Mouse (Mus musculus) left cerebral cortex, postnatal 4 days (tissue): ENCODE measurements around the gene Cdk5rap3. TPM values are rescaled to one million over a fixed set of nuclear protein-coding genes. Genes with fewer than 3 reads are reported as not detected.

ENCODE experiments used
- DNase-seq: peaks from one replicate; pipeline ENCODE4 v3.0.0-alpha.2; 2022
- intact Hi-C: fragments of 180-260 bp; cut with DNase I; formaldehyde crosslinking; loops from one replicate; pipeline ENCODE4 v1.15.1; 2025
- total RNA-seq, 2 experiments: library from RNA; stranded (reverse); gene quantifications; 2 replicates each; pipeline ENCODE4 v1.2.3; 2021

Gene Cdk5rap3
- total RNA-seq, 2 experiments from 2014 or later = 63.3 to 65.4 TPM

DNA sequence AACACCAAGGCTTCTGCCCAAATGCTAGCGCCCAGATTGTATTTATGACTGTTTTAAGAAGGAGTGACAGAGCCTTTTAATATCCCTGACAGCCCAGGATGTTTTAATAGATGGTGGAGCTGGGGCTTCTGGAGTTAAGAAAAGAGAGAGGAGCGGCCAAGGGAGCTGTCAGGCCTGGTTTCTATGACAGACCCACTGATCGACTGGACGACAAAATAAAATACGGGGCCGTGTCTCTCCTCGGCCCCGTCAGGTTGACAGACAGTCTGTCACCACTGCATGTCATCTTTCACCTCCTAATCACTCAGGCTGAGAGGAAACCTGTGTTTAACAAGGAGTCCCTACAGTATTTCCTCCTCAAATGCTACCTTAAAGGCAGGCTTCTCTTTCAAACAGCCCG is 15.0 kb downstream of the Cdk5rap3 start:
- DNase-seq = no peak
- intact Hi-C loops = no loop called here

DNA sequence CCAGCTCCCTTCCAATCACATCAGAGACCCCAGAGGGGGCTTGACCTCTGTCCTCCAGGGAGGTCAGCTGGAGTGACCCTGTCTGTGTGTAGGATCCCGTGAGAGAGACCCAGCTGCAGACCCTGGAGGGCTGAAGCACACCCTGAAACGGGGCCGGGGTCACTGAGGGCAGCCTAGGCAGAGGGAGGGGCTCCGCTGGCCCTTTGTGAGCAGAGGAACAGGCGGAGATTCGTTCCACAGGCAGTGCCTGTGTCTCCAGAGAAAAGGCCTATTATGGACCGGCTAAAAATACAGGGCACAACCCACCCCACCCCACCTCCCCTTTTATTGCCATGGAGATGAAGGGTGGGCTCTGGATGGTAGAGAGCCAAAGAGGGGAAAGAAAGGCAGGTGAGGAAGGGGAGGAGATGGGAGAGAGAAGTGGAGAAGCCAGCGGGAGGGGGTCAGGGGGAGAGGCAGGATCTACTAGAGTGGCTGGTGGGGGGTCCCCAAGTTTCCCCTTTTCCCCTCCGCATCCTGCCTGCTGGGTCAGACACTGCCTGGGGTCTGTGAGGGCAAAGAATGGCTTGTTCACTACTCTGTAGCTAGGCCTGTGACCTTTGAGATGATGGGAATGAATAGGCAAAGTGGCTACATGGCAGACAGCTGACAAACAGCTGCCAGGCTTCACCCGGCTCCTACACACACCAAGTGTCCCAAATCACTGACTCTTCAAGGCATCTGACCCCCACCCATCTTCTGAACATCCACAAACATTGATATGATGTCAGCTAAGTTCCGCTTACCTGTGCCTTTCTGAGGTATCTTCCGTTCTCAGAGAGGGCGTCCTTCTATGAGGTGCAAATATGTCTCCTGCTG is 16.6 kb downstream of the Cdk5rap3 start:
- intact Hi-C loops = no loop called here
- DNase-seq = no peak

DNA sequence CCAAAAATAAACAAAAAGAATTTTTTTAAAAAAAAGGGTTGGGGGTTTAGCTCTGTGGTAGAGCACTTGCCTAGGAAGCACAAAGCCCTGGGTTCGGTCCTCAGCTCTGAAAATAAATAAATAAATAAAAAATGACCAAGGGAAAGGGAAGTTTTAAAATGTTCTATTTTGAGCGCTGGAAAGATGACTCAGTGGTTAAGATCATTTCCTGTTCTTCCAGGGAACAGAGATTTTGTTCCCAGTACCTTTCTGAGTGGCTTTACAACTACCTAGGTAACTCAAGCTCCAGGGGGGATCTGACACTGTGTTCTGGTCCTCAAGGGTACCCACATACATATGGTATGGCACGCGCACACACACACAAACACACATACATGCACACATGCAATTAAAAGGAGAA is 20.4 kb downstream of the Cdk5rap3 start:
- intact Hi-C loops = no loop called here
- DNase-seq = no peak

DNA sequence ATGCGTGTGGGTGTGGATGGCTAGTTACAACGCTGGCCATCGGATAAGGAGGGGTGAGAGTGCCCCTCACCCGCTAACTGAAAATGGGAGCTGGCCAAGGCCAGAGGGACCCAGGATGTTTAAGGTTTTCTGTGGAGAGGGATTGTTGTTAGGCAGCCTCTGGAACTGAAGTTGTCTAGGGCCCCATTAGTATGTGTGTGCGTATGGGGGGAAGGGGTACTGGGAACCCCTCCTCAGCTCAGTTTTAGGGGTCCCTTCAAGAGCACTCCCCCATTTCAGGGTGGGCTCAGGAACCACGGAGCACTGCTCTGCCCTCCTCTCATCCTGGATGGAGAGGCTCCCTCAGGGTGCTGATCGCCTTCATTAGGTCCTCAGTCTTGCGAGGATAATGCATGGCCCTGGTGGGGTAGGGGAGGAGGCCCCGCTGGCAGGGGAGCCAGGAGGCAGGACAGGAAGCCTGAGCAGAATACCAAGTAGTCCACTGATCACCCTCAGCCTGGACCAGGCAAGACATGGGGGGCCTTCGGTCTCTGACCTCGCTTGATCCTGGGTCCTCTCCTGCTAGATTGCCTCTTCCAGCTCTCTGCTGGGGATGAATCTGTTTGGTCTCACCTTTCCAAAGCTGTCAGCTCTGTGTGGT is 23.0 kb downstream of the Cdk5rap3 start:
- DNase-seq = no peak
- intact Hi-C loops = no loop called here

DNA sequence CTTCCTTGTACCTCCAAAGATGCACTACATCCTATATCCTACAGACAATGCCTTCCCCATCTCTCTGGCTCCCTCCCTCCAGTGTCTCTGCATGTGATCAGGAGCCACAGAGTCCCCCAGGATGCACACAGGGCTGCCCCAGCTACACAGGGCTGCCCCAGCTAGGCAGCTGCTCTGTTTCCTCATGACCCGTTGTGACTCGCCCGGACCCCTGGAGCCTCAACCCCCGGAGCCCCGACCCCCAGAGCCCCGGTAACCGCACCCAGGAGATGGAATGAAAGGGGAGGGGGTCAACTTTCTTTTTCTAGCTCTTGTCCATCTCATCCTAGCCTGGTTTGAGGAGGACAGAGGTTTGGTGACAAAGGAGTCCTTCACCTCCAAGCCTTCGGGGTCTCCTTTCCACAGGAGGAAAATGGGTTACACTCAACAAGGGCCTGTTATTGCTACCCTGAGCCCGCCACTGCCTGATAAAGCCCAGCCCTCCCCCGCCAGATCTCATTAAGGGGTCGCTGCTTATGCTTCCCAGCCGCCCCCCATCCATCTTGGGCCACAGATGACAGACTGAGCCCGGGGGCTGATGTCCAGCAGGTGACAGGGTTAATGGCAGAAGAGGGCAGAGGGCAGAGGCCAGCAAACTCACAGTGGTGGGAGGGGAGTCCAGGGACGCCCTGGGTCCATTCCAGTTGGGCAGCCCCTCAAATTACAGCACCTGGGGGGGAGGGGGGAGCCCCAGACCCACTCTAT is 24.3 kb downstream of the Cdk5rap3 start:
- intact Hi-C loops = no loop called here

DNA sequence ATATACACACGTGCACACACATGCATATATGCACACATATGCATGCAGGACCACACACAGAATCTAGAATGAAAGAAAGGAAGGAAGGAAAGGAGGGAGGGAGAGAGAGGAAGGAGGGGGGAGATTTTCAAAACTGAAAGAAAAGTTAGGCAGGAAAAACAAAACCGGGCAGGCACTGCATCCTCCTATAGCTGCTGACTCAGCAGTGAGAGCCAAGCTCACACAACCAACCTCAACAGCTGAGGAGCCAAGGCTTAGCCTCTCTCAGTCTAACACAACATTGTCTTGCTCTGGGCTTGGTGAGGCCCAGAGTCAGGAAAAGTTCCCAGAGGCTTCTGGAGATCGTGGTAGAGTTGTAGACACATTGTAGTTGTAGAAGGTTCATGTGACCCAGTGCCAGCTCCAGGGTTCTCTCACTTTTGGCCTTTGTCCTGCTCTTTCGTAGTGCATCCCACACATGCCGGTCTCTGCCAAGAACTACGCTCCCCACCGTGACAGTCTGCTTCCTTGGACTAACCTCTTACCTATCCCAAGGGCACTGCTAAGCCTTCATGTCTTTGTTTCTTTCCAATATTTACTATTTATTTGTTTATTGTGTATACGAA is 29.3 kb downstream of the Cdk5rap3 start:
- intact Hi-C loops = no loop called here
- peak; percentile 56 for DNase-seq

More for the DNA sequence above, 24.3 kb downstream of the Cdk5rap3 start:
- no peak for DNase-seq

DNA sequence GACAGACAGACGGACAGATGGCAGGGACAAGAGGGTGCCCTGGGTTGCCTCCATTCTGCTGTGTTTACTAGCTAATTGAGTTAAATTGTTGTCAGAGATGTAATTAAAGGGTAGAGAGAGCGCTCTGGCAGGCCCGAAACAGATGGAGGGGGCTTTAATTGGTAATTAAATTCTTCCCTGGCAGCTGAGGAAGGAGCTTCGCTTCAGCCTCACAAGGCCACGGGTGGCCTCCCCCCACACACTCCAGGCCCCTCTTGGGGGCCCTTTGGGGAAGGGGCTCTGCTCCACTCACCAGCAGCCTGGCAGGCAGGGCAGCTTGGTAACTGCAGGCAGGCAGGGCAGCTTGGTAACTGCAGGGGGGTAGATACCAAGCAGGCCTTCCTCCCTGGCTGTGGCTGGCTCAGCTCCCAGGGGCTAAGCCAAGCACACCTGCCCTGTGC is 30.4 kb downstream of the Cdk5rap3 start:
- peak; percentile 70 for DNase-seq
- intact Hi-C loops = no loop called here

DNA sequence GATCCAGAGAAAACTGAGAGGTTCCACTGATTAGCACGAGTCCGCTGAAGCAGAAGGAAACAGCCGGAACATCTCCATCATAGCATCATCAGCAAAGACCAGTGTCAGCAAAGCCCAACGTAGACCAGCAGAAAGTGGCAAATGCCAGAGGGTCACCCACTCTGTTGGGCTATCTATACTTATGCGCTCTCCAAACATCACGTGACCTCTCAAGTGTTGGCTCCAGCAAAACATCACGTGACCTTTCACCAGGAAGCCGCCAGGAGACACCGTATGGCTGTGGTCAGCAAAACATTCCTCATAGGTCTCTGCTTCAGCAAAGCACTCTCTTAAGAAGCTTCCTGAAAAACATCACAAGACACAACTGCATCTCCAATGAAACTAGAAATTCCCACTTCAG is 36.0 kb downstream of the Cdk5rap3 start:
- no peak for DNase-seq
- intact Hi-C loops = no loop called here

DNA sequence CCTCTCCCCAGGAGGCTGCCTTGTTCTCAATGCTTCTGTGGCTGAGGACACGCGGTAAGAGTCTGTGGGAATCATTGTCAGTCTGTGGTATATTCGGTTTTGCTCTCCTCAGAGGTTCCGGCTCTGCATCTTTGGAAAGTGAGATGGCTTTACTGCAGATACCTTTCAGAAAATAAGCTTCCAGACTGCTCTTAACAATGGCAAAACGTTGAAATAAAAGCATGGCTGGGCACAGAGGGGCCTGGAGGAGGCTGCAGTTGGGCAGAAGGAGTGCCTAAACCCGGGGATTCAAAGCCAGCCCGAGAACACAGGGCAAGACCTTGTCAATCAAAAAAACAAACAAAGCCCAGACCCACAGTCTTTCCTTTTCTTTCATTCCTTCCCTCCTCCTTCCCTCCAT is 36.9 kb downstream of the Cdk5rap3 start:
- no peak for DNase-seq
- intact Hi-C loops = no loop called here

DNA sequence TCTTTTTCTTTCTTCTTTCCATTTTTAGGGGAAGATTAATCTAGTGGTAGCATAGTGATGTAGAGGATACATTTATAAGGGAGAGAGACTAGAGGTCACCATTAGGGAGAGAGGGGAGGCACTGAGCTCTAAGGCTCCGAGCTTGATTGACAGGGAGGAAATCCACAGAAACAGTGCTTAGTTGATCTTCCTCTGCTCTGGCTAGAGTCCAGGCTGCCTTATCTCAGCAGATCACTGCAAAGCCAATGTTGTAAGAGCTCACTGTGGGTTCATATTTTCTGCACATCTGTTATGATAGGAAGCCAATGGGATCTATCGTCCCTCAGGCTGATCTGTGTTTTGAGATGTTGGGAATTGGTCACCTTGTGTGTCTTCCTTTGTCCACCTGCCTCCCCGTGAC is 37.6 kb downstream of the Cdk5rap3 start:
- no peak for DNase-seq
- intact Hi-C loops = no loop called here

DNA sequence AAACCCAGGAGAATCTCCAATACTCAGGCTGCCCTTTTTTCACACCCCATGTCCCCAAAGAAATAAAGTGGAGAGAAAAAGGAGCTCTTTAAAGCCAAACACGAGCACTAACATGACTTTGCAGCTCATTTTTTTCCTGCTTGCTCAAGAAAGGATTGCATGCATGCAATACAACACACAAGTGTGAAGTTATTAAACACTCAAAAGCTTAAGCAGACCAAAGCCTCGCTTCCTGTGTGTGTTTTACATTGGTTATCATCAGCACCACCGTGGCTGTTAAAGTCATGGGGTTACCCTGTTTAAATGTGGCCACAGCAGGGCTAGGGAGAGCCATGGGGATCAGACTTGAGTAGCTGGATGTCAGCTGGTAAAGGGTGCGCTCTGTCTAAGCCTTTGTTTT is 39.2 kb downstream of the Cdk5rap3 start:
- intact Hi-C loops = no loop called here

DNA sequence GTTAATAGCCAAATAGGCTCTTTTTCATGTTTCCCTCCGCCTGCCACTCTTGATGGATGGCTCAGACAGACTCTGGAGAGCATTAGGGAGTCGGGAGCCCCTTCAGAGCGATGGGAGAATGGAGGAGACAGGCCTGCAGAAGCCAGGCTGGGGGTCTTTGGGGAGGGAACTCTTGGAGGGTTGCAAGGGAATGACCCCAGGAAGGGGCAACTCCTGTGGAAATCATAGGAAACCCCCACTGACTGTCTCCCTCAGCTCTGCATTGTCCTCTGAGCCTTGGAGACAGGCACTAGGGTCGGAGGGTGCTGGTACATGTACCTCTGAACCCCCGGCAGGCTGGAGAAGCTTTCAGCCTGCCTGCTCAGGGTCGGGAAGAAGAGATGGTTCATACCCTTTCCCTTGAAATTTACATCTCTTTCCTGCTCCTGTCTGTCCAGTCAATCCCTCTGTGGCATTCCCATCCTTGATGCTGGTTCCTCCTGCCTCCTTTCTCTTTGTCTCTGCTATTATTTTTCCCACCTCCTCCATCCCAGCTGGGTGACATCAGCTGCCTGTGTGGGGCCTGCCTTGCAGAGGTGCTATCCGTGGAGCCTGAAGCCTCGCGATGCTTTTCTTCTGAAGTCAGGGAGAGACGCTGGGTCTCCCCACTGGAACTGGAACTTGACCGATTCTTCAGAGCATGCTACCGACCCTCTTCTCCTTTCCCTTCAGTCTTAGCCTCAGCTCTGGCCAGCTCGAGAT is 39.8 kb downstream of the Cdk5rap3 start:
- intact Hi-C loops = no loop called here

More for the DNA sequence above, 39.2 kb downstream of the Cdk5rap3 start:
- DNase-seq = no peak

DNA sequence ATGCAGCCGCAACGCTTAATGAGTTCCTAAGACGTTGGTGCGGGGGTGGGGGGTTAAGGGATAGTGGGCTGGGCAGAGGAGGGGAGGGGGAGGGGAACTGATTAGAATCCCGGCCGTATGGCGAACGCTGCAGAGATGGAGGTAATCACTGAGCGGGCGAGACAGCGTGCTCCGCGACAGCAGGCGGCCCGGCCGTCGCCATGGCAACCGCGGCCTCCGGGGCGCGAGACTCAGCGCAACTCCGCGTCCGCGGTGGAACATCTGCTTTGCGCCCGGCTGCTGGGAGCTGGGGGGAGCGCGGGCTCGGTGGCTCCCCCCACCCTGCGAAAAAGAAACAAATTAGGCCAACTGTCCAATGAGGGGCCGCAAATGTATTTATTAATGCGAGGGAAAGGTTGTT is 40.6 kb downstream of the Cdk5rap3 start:
- intact Hi-C loops = no loop called here
- DNase-seq = peak; percentile 94

More for the DNA sequence above, 39.8 kb downstream of the Cdk5rap3 start:
- peak; percentile 35 for DNase-seq

DNA sequence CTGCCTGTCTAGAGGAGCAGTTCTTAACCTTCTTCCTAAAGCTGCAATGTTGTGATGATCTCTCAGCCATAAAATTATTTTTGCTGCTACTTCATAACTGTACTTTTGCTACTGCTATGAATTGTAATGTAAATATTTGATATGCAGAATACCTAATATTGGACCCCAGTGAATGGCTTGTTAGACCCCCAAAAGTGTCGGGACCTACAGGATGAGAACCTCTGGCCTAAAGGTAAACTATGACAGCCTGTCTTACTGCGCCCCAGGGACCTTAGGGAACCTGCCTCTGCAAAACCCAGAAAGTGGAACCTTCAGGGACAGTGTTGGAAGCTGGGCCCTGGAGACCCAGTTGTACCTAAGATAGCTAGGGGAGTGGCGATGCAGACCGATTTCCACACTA is 41.0 kb downstream of the Cdk5rap3 start:
- DNase-seq = no peak
- intact Hi-C loops = no loop called here

DNA sequence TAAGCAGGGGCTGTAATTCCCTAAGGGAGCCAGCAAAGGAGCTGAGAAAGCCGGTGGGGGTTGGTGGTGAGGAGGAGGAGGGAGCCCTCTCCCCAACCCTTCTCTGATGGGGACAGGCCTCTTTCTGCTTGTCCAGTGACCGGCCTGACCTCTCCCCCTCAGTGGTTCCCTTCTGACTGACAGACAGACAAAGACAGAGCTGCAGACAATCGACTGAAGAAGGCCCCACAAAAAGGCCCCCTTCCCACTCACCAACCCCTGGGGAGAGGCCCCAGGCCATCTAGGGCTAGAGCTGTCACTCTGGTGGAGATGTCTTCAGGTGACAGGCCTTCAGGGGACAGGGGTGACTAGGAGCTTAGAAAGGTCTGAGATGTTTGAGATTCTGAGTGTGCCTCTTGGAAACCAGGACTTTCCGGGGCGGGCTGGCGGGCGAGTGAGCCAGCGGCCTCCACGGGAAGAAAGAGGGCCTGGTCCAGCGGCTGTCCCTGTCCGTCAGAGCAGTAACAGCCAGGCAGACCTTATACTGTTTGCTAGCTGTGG is 42.6 kb downstream of the Cdk5rap3 start:
- intact Hi-C loops = no loop called here
- DNase-seq = peak; percentile 33

DNA sequence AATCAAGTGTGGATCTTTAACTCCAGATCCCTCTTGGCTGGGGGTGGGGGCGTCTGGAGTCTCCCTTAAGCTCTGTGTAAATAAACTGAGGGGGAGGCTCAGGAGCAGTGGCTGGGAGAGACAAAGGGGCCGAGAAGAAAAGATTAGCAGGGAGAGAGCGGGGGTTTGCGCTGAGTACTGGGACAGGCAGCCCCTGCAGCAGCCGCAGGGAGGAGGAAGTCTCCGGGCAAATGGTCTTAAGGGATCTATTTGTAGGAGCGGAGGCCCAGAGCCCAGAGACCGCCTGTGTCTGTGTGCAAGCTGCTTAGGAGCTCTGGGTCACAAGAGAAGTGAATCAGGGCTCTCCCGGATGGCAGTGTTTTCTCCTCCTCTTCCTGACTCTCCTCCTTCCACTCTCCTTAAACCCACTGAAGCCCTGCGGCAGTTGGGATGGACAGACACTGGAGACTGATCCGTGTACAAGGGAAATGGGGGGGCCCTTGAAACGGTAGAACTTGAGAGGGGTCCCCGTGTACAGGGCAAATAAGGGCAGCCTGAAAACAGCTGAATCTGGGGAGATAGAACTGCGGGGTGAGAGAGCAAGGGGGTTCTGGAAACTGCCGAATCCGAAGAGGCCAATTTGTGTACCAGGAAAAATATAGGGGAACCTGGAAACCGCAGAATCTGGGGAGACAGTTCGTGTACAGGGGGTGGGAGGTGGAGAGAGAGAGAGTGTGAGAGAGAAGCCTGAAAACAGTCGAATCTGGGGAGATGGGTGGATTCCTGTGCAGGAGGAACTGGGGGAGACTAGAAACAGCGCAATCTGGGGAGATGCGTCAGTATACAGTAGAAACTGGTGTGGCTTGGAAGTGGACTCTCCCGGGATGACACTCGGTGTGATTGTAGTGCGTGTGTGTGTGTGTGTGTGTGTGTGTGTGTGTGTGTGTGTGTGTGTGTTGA is 43.6 kb downstream of the Cdk5rap3 start:
- intact Hi-C loops = no loop called here
- DNase-seq = no peak

DNA sequence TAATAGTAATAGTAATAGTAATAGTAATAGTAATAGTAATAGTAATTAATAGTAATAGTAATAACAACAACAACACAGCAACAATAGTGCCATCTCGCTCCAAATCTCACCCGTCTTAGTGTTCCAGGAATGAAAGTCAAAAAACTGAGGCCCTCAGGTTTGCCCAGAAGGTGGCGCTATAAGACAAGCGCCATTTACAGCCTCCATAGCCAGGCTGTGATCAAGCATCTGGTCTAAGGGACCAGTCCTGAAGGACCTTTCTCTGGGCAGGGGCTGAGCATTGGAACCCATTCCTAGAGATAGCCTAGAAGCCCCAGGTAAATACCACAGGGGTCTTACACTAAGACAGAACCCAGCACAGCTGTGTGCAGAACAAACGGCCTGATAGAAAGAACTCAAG is 49.1 kb downstream of the Cdk5rap3 start:
- intact Hi-C loops = loop anchor here (5.0 kb wide), 1 partner anchor 40 kb away; no protein-coding TSS in a partner anchor
- DNase-seq = peak; percentile 77

DNA sequence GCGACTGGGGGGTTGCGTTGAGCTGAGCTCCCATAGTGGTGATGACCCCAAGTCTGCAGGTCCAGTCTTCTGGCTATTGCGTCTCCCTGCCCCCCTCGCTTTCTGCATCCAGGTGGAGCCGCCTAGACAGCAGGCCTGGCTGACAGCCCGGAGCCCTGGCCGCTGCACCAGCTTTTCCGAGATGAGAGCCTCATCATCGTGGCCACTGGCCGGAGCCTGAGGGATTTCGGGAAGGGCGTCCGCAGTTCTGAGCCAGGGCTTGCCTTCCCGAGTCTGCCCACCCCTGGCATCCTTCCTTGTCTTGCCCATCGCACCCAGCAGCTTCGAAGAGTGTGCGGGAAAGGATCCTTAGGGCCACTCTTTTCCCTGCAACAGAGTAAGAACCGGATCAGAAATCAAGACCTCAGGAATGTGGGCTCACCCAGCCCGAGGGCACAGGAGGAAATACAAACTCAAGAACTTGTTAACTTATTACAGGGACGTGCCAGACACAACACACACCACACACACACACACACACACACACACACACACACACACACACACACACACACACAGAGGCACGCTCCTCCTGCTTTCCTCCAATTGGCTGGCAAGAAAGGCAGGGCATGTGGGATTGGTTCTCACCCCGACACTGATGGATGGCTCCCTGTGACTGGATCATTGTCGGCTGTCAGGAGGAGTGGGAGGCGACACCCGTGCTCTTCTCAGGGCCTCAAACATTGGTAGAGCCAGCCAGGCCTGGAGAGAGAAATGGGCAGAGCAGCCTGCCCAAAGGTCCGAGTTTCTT is 52.9 kb downstream of the Cdk5rap3 start:
- peak; percentile 81 for DNase-seq
- intact Hi-C loops = loop anchor here (5.0 kb wide), 1 partner anchor 76 kb away; the partner anchor contains the start of gene Cbx1
